Mouse (Mus musculus): ENCODE measurements around the gene Smyd2. TPM values are rescaled to one million over a fixed set of nuclear protein-coding genes. Genes with fewer than 3 reads are reported as not detected.

Gene Smyd2
- polyA plus RNA-seq, 1 experiment from 2014 or later, result 83.1 TPM

GRCm38 (mm10) chr1:189870539-189870938 lies 51.6 kb downstream of the Smyd2 start:
- WGBS, result 82% methylated on average over 8 of the region's 8 CpGs

DNA sequence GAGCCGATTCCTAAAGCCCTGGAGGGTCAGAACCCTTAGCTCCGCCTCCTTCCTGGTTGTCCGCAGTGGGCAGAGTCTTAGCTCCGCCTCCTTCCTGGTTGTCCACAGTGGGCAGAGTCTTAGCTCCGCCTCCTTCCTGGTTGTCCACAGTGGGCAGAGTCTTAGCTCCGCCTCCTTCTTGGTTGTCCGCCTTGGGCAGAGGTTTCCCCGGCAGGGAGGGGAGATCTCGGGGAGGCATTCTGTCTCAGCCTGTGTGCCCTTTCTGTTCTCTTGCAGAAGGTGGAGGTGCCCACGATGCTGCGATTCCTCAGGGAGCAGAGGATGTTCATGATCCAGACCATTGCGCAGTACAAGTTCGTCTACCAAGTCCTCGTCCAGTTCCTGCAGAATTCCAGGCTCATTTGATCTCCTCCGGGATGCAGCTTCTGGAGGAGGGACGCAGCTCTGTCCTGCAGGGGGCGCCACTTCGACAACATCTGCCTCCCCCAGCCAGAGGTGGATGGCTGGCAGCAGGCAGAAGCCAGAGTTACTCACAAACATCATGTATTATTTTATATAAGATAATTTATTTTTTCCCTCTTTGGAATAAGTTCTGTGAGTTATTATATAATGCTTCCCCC lies 52.4 kb downstream of the Smyd2 start:
- no peaks in the 10 kb centered on the region for H3K9me3 ChIP-seq
- peaks cover 8% of the 10 kb centered on the region for H3K4me1 ChIP-seq
- no peak overlapping the region for H3K9ac ChIP-seq
- H3K27ac ChIP-seq, result no peak overlapping the region
- no peaks in the 10 kb centered on the region for H3K27me3 ChIP-seq
- H3K4me3 ChIP-seq, result no peak overlapping the region
- H3K36me3 ChIP-seq, result peaks cover 47% of the 10 kb centered on the region
- 90% methylated on average over 18 of the region's 18 CpGs for WGBS
- no peak overlapping the region for H3K4me2 ChIP-seq (replicated peaks)
- ATAC-seq (ENCODE audit: insufficient number of reproducible peaks, insufficient read depth, low FRiP score, low TSS enrichment), result no peak

More at GRCm38 (mm10) chr1:189870539-189870938, 51.6 kb downstream of the Smyd2 start:
- Histone ChIP-seq H3K9me3 (no peaks in the 10 kb centered on the region), H3K36me3 (peaks cover 41% of the 10 kb centered on the region), H3K9ac (no peak overlapping the region), H3K4me2 (replicated peaks) (no peak overlapping the region), H3K27me3 (no peaks in the 10 kb centered on the region), H3K4me3 (no peak overlapping the region), H3K27ac (no peak overlapping the region), H3K4me1 (peaks cover 14% of the 10 kb centered on the region)
- ATAC-seq (ENCODE audit: insufficient number of reproducible peaks, insufficient read depth, low FRiP score, low TSS enrichment), result no peak

DNA sequence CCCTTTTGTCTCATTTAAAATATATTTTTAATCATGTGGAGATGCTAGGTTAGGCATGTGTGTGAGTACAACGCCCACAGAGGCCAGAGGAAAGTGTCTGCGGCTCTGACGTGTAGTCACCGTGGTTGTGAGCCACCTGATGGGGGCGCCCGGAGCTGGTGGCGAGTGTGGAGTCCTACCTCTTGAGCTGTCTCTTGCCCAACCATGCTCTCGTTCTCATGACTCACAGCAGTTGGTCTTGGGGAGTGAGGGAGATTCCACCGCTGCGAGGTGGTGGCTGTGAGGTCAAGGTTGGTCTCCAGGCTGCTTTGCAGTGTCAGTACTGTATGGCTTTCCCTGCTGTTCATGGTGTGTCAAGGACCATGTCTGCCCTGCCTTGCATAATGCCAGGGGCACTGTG lies 54.1 kb downstream of the Smyd2 start:
- no peak overlapping the region for H3K9ac ChIP-seq
- H3K4me1 ChIP-seq, result peaks cover 8% of the 10 kb centered on the region
- 86% methylated on average over 10 of the region's 10 CpGs for WGBS
- no peak overlapping the region for H3K4me3 ChIP-seq
- H3K4me2 ChIP-seq (replicated peaks), result no peak overlapping the region
- H3K27me3 ChIP-seq, result no peaks in the 10 kb centered on the region
- no peaks in the 10 kb centered on the region for H3K9me3 ChIP-seq
- no peak for ATAC-seq (ENCODE audit: insufficient number of reproducible peaks, insufficient read depth, low FRiP score, low TSS enrichment)
- no peak overlapping the region for H3K27ac ChIP-seq
- H3K36me3 ChIP-seq, result peaks cover 54% of the 10 kb centered on the region

GRCm38 (mm10) chr1:189867497-189867896 lies 54.7 kb downstream of the Smyd2 start:
- Histone ChIP-seq H3K27me3 (no peaks in the 10 kb centered on the region), H3K27ac (no peak overlapping the region), H3K9ac (peak overlapping the region; percentile 8; the same call in 1 of the 2 replicates), H3K4me2 (replicated peaks) (no peak overlapping the region), H3K36me3 (peaks cover 57% of the 10 kb centered on the region), H3K4me3 (no peak overlapping the region), H3K9me3 (no peaks in the 10 kb centered on the region), H3K4me1 (peaks cover 8% of the 10 kb centered on the region)
- ATAC-seq (ENCODE audit: insufficient number of reproducible peaks, insufficient read depth, low FRiP score, low TSS enrichment), result no peak
- 74% methylated on average over 9 of the region's 9 CpGs for WGBS

DNA sequence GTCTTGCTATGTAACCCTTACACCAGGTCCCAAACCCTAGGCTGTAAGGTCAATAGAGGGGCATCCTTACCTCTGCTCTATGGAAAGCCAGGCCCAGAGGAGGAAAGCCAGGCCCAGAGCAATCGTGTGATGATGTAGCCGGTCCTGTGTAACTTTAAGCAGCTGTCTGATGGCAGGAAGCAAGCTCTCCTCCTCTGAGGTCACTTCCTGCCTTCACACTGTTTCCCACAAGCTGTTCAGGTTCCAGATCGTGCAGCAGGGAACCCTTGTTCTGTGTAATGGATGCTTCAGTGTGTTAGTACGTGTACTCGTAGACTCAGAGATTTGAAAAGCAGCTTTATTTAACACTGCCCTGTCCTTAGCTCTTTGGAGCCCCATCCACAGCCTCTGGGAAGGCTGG lies 55.1 kb downstream of the Smyd2 start:
- Histone ChIP-seq H3K27me3 (no peaks in the 10 kb centered on the region), H3K4me1 (peaks cover 8% of the 10 kb centered on the region), H3K4me2 (replicated peaks) (no peak overlapping the region), H3K36me3 (peaks cover 62% of the 10 kb centered on the region), H3K9ac (peak overlapping the region; percentile 8; the same call in 1 of the 2 replicates), H3K9me3 (no peaks in the 10 kb centered on the region), H3K4me3 (no peak overlapping the region), H3K27ac (no peak overlapping the region)
- no peak for ATAC-seq (ENCODE audit: insufficient number of reproducible peaks, insufficient read depth, low FRiP score, low TSS enrichment)
- 51% methylated on average over 5 of the region's 5 CpGs for WGBS

DNA sequence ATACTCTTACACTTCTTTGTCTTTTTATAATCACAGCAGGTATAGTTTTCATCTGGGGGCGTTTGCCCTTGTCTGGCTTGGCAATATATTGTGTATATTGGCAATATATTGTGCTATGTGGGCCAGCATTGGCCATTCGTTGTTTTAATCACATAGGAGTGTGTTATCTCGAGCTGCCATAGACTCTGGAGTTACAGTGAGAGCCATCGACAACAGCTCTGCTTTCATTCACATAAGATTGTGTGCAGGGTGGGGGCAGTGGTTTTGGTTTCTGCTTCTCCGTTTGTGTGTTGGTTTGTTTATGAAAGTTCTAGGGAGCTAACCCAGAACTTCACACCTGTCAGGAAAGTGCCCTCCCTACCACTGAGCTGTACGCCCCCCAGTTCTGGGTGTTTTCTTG lies 55.5 kb downstream of the Smyd2 start:
- ATAC-seq (ENCODE audit: insufficient number of reproducible peaks, insufficient read depth, low FRiP score, low TSS enrichment), result no peak
- WGBS, result 81% methylated on average over 6 of the region's 6 CpGs

DNA sequence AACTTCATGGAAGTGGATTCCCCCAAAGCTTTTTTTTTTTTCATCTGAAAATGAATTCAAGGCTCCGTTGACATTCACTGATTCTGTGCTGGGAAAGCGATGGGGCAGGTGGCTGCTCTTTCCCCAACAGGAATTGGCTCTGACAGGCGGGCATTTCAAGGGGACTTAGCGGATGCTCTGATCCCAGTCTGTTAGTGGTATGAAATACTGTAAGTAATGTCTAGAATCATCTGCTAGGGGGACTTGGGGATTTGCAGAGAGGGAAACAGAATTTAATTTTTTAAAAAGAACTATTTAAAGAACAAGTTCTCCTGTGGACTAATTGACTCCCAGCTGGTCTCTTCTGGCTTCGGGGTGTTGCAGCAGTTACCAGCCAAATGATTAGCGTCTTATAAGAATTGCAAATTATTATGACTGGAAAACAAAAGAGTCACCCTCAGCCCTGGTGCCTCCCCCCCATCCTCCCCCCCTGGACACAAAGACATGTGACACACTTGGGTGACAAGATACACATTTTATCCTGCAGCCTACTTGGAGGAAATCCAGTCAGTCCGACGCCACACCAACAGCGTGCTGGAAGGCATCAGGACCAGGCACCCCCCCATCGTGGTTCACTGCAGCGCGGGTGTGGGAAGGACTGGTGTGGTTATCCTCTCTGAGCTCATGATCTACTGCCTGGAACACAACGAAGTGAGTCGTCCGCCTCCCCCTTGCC lies 57.2 kb downstream of the Smyd2 start:
- 85% methylated on average over 15 of the region's 15 CpGs for WGBS
- no peak overlapping the region for H3K4me2 ChIP-seq (replicated peaks)
- no peak overlapping the region for H3K4me3 ChIP-seq
- H3K27ac ChIP-seq, result no peak overlapping the region
- H3K9ac ChIP-seq, result no peak overlapping the region
- ATAC-seq (ENCODE audit: insufficient number of reproducible peaks, insufficient read depth, low FRiP score, low TSS enrichment), result no peak
- peaks cover 55% of the 10 kb centered on the region for H3K36me3 ChIP-seq
- no peaks in the 10 kb centered on the region for H3K9me3 ChIP-seq
- H3K27me3 ChIP-seq, result no peaks in the 10 kb centered on the region
- peaks cover 23% of the 10 kb centered on the region for H3K4me1 ChIP-seq

More for the DNA sequence above, 55.5 kb downstream of the Smyd2 start:
- no peak overlapping the region for H3K4me2 ChIP-seq (replicated peaks)
- H3K9ac ChIP-seq, result no peak overlapping the region
- H3K4me1 ChIP-seq, result peaks cover 8% of the 10 kb centered on the region
- no peak overlapping the region for H3K4me3 ChIP-seq
- no peaks in the 10 kb centered on the region for H3K27me3 ChIP-seq
- H3K27ac ChIP-seq, result no peak overlapping the region
- H3K9me3 ChIP-seq, result no peaks in the 10 kb centered on the region
- peaks cover 65% of the 10 kb centered on the region for H3K36me3 ChIP-seq

DNA sequence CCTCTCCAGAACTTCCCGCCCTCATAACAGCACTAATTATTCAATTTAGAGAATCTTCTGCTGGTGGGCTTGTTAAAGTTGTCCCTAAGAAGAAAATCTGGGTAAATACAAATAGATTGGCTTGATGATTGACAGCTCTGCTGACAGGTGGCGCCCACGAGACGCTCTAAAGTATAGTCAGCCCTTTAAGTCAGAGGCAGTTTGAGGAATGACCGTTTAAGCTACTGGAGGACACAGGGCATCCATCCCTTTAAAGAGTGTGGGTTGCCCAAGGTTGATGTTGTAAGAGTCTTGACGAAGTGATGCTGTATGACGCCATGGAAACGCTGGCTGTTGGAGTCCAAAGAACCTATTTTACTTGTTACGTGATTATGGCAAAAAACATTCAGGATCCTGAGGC lies 57.9 kb downstream of the Smyd2 start:
- Histone ChIP-seq H3K4me3 (no peak overlapping the region), H3K9me3 (no peaks in the 10 kb centered on the region), H3K4me2 (replicated peaks) (no peak overlapping the region), H3K9ac (no peak overlapping the region), H3K36me3 (peaks cover 48% of the 10 kb centered on the region), H3K27me3 (no peaks in the 10 kb centered on the region), H3K27ac (no peak overlapping the region), H3K4me1 (peaks cover 23% of the 10 kb centered on the region)
- no peak for ATAC-seq (ENCODE audit: insufficient number of reproducible peaks, insufficient read depth, low FRiP score, low TSS enrichment)
- WGBS, result 75% methylated on average over 9 of the region's 9 CpGs

DNA sequence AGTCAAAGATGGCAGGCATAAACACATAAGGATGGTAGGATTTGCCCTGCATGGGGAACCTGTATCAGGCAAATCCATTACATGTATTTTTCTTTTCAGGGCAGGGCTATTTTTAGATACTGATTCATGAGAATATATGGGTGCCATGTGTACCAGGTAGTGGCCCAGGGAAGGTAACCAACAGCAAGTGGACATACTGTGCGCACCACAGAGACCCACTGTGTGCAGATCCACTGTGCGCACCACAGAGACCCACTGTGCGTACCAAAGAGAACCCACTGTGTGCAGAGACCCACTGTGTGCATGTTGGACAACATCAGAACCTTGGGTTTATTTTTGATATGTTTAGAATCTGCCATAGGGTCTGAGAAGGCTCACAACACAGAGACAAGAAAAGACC lies 58.4 kb downstream of the Smyd2 start:
- Histone ChIP-seq H3K4me3 (no peak overlapping the region), H3K27me3 (no peaks in the 10 kb centered on the region), H3K4me1 (peaks cover 23% of the 10 kb centered on the region), H3K9ac (no peak overlapping the region), H3K4me2 (replicated peaks) (no peak overlapping the region), H3K36me3 (peaks cover 47% of the 10 kb centered on the region), H3K9me3 (no peaks in the 10 kb centered on the region), H3K27ac (no peak overlapping the region)
- 95% methylated on average over 3 of the region's 3 CpGs for WGBS
- ATAC-seq (ENCODE audit: insufficient number of reproducible peaks, insufficient read depth, low FRiP score, low TSS enrichment), result no peak

DNA sequence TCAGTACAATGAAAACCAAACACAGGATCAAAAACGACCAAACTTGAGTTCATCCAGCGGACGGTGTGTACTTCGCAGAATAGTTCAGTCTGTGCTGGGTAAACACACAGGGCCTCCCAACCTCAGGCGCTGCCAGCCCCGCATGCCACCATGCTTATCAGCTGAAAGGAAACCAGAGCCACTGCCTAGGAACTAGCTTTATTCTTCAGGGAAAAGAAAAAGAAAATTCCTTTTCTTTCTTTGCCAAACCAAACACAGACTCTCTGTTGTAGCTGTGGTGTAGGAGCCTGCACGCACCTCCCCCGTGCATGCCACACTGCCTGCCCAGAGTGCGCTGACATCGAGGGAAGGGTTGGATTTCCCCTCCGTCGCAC lies 61.2 kb downstream of the Smyd2 start:
- Histone ChIP-seq H3K27ac (peak overlapping the region; percentile 74), H3K4me1 (peaks cover 14% of the 10 kb centered on the region), H3K4me3 (no peak overlapping the region), H3K4me2 (replicated peaks) (no peak overlapping the region), H3K36me3 (peaks cover 47% of the 10 kb centered on the region), H3K9me3 (no peaks in the 10 kb centered on the region), H3K27me3 (no peaks in the 10 kb centered on the region), H3K9ac (no peak overlapping the region)
- no peak for ATAC-seq (ENCODE audit: insufficient number of reproducible peaks, insufficient read depth, low FRiP score, low TSS enrichment)
- 47% methylated on average over 12 of the region's 12 CpGs for WGBS

DNA sequence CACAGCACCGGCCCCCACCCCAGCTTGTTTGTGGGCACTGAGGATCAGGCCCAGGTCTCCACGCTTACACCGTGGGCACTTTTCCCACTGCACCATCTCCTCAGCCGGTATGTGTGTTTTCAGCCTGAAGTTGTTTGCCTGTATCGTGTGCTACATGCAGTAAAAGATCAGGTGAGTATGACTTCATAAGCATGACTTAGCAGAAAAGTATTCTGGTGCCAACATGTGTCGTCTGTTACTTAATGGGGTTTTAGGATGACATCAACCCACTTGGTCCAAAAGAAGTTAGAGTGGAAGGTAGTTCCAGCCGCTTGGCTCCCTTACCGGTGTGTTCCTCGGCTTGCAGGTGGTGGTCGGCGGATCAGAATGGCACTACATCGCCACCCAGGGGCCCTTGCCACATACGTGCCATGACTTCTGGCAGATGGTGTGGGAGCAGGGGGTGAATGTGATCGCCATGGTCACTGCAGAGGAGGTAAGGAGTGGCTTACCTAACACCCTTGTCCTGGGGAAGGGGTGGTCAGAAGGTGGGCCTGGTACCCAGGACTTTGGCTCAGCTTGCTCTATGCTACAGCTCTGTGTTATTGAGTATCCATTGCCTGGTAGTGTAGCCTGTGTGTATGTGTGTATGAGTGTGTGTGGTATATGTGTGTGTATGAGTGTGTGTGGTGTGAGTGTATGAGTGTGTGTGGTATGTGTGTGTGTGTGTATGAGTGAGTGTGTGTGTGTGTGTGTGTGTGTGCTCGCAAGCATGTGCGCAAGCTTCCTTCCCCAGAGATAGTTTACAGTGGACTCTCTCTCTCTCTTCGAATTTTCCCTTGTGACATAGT lies 61.8 kb downstream of the Smyd2 start:
- 84% methylated on average over 17 of the region's 17 CpGs for WGBS

More for the DNA sequence above, 61.8 kb downstream of the Smyd2 start:
- Histone ChIP-seq H3K4me3 (no peak overlapping the region), H3K9ac (no peak overlapping the region), H3K36me3 (peaks cover 41% of the 10 kb centered on the region), H3K27me3 (no peaks in the 10 kb centered on the region), H3K9me3 (no peaks in the 10 kb centered on the region), H3K4me2 (replicated peaks) (no peak overlapping the region), H3K27ac (peak overlapping the region; percentile 74), H3K4me1 (peaks cover 14% of the 10 kb centered on the region)
- ATAC-seq (ENCODE audit: insufficient number of reproducible peaks, insufficient read depth, low FRiP score, low TSS enrichment), result no peak

All from embryonic facial prominence, embryonic 12.5 days (tissue).